Comparison of ENCODE assay signal across 19 mouse cellular contexts in genomic region chr1:40133567-40133966, GRCm38 (mm10). TPM values are rescaled to one million over a fixed set of nuclear protein-coding genes. Genes with fewer than 3 reads are reported as not detected.
"Had no signal": no experiment of that assay in that cellular context is flagged by ENCODE, and none has a peak within 500 bp of the region (broad histone marks: within the 10 kb centered on the region; RNA-seq: fewer than 3 reads in every experiment).

No protein-coding gene starts in this region.

- H3K27me3 ChIP-seq: lung, embryonic 15.5 days; megakaryocyte, embryonic 14.5 days; midbrain, embryonic 12.5 days; neural tube, embryonic 12.5 days; stomach, embryonic 15.5 days had no signal

- H3K4me1 ChIP-seq: lung, embryonic 15.5 days; megakaryocyte, embryonic 14.5 days; midbrain, embryonic 12.5 days; neural tube, embryonic 12.5 days; stomach, embryonic 15.5 days had no signal

- H3K9me3 ChIP-seq: lung, embryonic 15.5 days; megakaryocyte, embryonic 14.5 days; midbrain, embryonic 12.5 days; neural tube, embryonic 12.5 days; stomach, embryonic 15.5 days had no signal

- H3K9ac ChIP-seq: liver, postnatal 0 days; lung, embryonic 15.5 days; midbrain, embryonic 12.5 days; neural tube, embryonic 12.5 days; stomach, embryonic 15.5 days had no signal

- H3K4me3 ChIP-seq: lung, embryonic 15.5 days; megakaryocyte, embryonic 14.5 days; midbrain, embryonic 12.5 days; neural tube, embryonic 12.5 days; stomach, embryonic 15.5 days had no signal

- H3K36me3 ChIP-seq: lung, embryonic 15.5 days; midbrain, embryonic 12.5 days; neural tube, embryonic 12.5 days; stomach, embryonic 15.5 days had no signal

- DNase-seq: liver, postnatal 0 days; lung, adult 2 months; lung, postnatal 14 days; lung, postnatal 36 days; midbrain, embryonic 14.5 days; right cerebral cortex, postnatal 14 days; thymus, adult 2 months; thymus, postnatal 25 days; thymus, postnatal 4 days had no signal

- H3K4me2 ChIP-seq: lung, embryonic 15.5 days; midbrain, embryonic 12.5 days; neural tube, embryonic 12.5 days; stomach, embryonic 15.5 days had no signal

- H3K27ac ChIP-seq: lung, embryonic 15.5 days; macrophage; midbrain, embryonic 12.5 days; neural tube, embryonic 12.5 days; stomach, embryonic 15.5 days; stomach, postnatal 0 days had no signal

- ATAC-seq: lung, postnatal 0 days; midbrain, embryonic 16.5 days had no signal

RNA-seq across cellular contexts. Expression of gene Il1r2, which starts 59.7 kb away (rescaled TPM):
- polyA plus RNA-seq: midbrain, embryonic 12.5 days; testis, adult 2 months had no signal
